Mouse (Mus musculus) mesoderm, embryonic 11.5 days (tissue): Measurements from ENCODE around the gene Vps53.

ENCODE experiments used
- DNase-seq: peaks from one replicate; pipeline ENCODE4 v3.0.0-alpha.2; 2012; ENCODE audit warnings: low read depth, low spot score

The Vps53 gene

GRCm38 (mm10) chr11:76110416-76110815 is 69.0 kb downstream of the Vps53 start:
- DNase-seq = no peak

GRCm38 (mm10) chr11:76106551-76107496 is 72.6 kb downstream of the Vps53 start:
- no peak for DNase-seq

DNA sequence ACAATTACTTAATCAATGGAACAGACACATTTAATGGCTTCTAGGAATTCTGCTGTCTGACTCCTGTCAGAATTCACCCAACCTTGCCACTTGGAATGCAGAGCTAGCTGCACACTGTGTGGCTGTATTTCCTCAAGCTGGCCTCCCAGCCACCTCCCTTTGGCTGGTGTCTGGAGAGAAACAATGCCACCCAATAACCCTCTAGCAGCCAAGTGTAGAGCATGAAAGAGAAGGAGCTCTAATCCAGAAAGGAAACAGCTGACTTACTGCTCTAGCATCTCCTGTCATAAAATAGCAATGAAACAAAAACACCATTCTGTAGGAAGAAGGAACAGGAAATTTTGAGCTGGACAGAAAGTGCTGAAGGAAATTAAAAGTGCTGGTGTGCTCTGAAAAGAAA is 78.3 kb downstream of the Vps53 start:
- DNase-seq = no peak

- peak; percentile 61 for DNase-seq
Measured at GRCm38 (mm10) chr11:76099193-76099975, 80.1 kb downstream of the Vps53 start.

GRCm38 (mm10) chr11:76093610-76094009 is 85.8 kb downstream of the Vps53 start:
- DNase-seq = no peak

DNA sequence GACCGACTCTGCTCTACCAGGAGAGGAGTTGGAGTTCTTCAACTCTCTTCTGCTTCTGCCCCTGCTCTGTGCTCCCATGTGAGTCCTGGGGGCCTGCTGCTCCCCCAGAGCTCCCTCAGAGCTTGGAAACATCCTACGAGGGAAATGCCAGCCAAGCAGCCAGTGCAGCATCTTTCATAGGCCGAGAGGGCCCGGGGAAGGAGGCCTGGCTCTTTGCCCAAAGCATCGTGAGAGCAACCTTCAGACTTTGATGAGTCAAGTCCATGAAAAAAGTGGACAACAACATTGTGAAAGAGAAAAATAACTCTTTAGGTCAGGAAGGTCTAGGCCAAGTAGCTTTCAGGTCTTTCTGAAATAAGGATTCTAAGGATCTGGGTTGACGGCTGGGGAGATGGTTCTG is 89.7 kb downstream of the Vps53 start:
- no peak for DNase-seq

GRCm38 (mm10) chr11:76088506-76088905 is 90.9 kb downstream of the Vps53 start:
- no peak for DNase-seq

DNA sequence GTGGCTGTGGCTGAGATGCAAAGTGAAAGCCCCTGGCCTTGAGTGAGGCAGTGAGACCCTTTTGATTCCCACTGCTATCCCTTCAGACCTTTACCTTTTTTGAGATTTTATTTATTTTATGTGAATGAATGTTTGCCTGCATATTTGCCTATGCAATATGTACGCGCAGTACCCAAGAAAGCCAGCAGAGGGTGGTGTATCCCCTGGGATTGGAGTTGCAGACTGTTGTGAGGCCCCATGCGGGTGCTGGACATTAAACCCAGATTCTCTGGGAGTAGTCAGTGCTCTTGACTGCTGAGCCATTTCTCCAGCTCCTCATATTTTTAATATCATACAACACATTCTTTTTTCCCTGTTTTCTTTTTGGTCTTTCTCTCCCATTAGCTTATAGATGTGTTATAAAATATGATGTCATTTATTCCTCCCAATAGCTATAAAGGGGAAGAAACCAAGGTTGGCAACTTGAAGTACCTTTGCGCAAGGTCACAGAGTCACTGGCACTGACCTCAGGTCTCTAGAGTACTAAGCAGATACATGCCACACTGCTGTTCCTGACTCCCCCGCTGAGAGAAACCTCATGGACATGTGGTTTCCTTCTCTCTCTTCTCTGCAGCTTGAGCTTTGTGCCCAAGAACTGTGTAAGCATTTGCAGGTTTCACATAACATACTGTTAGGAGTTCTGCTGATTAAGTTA is 93.4 kb downstream of the Vps53 start:
- no peak for DNase-seq

- no peak for DNase-seq
Measured at GRCm38 (mm10) chr11:76084943-76085342, 94.5 kb downstream of the Vps53 start.

DNA sequence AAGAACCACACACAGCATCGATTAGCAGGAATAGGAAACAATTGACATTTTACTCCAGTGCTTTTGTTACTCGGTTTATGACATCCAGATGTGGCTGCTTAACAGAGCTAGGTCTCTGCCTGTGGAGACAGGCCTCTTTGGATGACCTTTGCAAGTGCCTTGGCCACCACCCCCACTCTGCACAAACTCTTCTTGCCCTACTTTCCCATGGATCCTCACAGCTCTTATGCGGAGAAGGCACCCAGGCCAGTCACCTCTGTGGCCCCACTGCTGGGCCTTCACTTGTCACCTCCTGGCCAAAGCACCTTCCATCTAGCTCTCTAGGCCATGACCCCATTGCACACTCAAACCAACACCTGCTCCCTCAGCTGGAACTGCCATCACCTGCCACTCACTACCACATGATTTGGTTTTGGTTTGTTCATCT is 95.5 kb downstream of the Vps53 start:
- peak; percentile 45 for DNase-seq

GRCm38 (mm10) chr11:76081048-76081640 is 98.3 kb downstream of the Vps53 start:
- no peak for DNase-seq

- DNase-seq = no peak
Measured at GRCm38 (mm10) chr11:76080293-76080692, 99.2 kb downstream of the Vps53 start.

- DNase-seq = no peak
Measured at GRCm38 (mm10) chr11:76077341-76077740, 102.1 kb downstream of the Vps53 start.

DNA sequence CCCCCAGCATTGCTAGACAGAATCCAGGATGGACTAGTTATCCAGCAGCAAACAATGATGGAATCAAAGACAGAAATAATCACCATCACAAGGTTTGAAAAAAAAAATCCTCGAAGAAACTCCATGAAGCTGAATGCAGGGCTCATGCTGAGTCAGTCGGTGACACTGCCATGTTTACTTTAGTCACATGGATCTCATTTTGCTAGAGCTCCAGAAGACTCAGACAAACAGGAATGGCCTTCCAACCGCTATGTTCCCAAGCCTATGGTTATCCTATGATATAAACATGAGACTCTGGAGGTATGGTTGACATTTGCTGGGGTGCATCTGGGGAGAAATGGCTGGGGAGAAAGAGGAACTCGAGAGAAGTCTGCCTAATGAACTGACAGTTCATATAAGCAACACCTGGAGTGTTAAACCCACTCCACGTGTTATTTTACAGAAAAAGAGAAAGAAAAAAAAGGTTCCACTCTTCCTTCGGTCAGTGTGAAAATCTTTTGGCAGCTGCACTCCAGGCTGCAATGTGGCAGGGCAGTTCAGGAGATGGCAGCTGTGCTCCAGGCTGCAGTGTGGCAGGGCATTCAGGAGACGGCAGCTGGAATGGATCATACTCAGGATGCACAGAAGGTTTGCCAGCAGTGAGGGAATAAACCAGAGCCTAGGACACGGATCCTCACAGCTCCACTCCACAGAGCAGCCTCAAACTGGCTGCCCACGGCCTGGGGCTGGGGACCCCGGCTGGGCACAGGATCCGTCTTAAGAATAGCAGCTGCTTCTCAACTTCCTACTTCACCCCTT is 105.0 kb downstream of the Vps53 start:
- no peak for DNase-seq

GRCm38 (mm10) chr11:76069816-76070215 is 109.6 kb downstream of the Vps53 start:
- no peak for DNase-seq

DNA sequence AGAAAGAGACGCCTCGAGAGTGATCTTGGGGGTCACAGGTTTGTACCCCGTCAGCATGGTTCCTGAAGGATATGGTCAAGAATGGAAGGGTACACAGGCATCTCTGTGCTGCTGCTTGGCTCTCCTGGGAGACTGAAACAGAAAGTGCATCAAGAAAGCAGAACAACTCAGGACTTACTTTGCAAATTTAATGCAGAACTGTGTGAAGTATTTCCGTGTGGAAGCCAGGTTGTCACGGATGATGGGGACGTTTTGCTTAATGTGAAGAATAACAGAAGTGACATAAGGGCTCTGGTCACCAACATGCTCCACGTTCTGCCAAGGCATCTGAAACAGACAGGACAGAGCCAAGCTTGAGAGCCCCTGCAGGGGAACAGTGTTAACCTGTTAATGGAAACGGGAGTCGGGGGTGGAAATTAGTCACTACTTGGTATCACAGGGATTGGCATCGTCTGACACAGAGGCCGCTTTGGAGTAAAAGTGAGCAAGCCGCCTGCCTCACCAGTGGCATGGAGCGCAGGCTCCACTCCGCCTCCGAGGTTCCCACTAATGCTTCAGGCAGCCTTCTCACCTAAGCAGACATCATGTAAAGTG is 112.8 kb downstream of the Vps53 start:
- no peak for DNase-seq

GRCm38 (mm10) chr11:76065521-76066095 is 113.8 kb downstream of the Vps53 start:
- no peak for DNase-seq

DNA sequence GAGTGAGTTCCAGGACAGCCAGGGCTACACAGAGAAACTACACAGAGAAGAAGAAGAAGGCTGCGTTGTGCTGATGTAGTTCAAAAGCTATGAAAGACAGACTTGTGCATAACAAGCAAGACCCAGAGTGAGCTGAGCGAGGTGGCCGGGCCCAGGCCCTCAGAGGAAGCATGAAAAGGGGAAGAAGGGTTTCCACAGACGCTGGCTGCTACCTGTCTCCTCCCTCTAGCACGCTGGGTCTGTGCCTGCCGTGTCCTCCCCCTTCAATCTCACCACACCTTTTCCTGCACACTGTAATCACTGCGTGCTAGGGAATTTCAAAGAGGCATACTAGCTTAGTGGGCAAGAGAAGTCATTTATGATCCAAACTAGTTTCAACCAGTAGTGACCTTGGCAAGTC is 115.0 kb downstream of the Vps53 start:
- DNase-seq = no peak

DNA sequence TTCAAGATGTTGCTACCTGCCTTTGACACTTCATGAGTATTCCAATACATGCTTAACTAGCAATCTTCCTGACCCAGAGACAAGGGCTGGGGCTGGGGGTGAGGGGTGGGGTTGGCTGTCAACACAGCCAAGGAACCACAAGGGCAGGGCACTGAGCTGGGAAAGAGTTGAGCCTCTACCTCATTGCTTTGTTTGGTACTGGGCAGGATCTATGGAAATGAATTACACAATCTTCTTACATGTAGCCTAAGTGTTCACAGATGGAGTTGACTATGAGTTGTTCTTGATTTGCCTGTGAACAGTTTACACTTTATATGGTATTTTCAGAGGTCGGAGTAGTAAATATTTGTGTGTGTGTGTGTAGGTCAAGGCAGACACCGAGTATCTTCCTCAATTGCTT is 118.5 kb downstream of the Vps53 start:
- DNase-seq = no peak

GRCm38 (mm10) chr11:76059971-76060370 is 119.5 kb downstream of the Vps53 start:
- no peak for DNase-seq
